Mouse (Mus musculus): ENCODE measurements at regions not wholly inside any gene's neighbourhood (a gene's known extent, or its start where the extent isn't known, plus 50 kb on each side); places are given as distances from the start of the nearest gene placed in this dataset.

GRCm38 (mm10) chr1:45575131-45575530 lies 72.0 kb upstream of the Col5a2 start:
- no peak for DNase-seq (ENCODE audit: low spot score)

- no peak for DNase-seq (ENCODE audit: low spot score)
Observed at GRCm38 (mm10) chr1:45580466-45580865, 77.4 kb upstream of the Col5a2 start.

GRCm38 (mm10) chr1:45587351-45588025 lies 84.4 kb upstream of the Col5a2 start:
- no peak for DNase-seq (ENCODE audit: low spot score)

GRCm38 (mm10) chr1:45597316-45597715 lies 94.2 kb upstream of the Col5a2 start:
- no peak for DNase-seq (ENCODE audit: low spot score)

- no peak for DNase-seq (ENCODE audit: low spot score)
Observed at GRCm38 (mm10) chr1:45599421-45599820, 96.3 kb upstream of the Col5a2 start.

- DNase-seq (ENCODE audit: low spot score), result no peak
Observed at GRCm38 (mm10) chr1:45600011-45600410, 96.9 kb upstream of the Col5a2 start.

GRCm38 (mm10) chr1:45605571-45605970 lies 102.5 kb upstream of the Col5a2 start:
- DNase-seq (ENCODE audit: low spot score), result no peak

GRCm38 (mm10) chr1:45608316-45608715 lies 105.2 kb upstream of the Col5a2 start:
- no peak for DNase-seq (ENCODE audit: low spot score)

- no peak for DNase-seq (ENCODE audit: low spot score)
Observed at GRCm38 (mm10) chr1:45619008-45619407, 115.9 kb upstream of the Col5a2 start.

GRCm38 (mm10) chr1:45625921-45626320 lies 122.8 kb upstream of the Col5a2 start:
- no peak for DNase-seq (ENCODE audit: low spot score)

- DNase-seq (ENCODE audit: low spot score), result no peak
Observed at GRCm38 (mm10) chr1:45626733-45627132, 123.7 kb upstream of the Col5a2 start.

GRCm38 (mm10) chr1:45627840-45628239 lies 124.8 kb upstream of the Col5a2 start:
- DNase-seq (ENCODE audit: low spot score), result no peak

GRCm38 (mm10) chr1:45647301-45647700 lies 144.2 kb upstream of the Col5a2 start:
- no peak for DNase-seq (ENCODE audit: low spot score)

- DNase-seq (ENCODE audit: low spot score), result no peak
Observed at GRCm38 (mm10) chr1:45653248-45653647, 141.7 kb upstream of the Wdr75 start.

- no peak for DNase-seq (ENCODE audit: low spot score)
Observed at GRCm38 (mm10) chr1:45663882-45664520, 131.0 kb upstream of the Wdr75 start.

GRCm38 (mm10) chr1:45672443-45673156 lies 122.4 kb upstream of the Wdr75 start:
- peak; percentile 47 for DNase-seq (ENCODE audit: low spot score)

- no peak for DNase-seq (ENCODE audit: low spot score)
Observed at GRCm38 (mm10) chr1:45675771-45676439, 119.1 kb upstream of the Wdr75 start.

GRCm38 (mm10) chr1:45679964-45680709 lies 114.8 kb upstream of the Wdr75 start:
- no peak for DNase-seq (ENCODE audit: low spot score)

- DNase-seq (ENCODE audit: low spot score), result no peak
Observed at GRCm38 (mm10) chr1:45700893-45701292, 94.1 kb upstream of the Wdr75 start.

- no peak for DNase-seq (ENCODE audit: low spot score)
Observed at GRCm38 (mm10) chr1:45701516-45701915, 93.5 kb upstream of the Wdr75 start.

- no peak for DNase-seq (ENCODE audit: low spot score)
Observed at GRCm38 (mm10) chr1:45723369-45723768, 71.6 kb upstream of the Wdr75 start.

GRCm38 (mm10) chr1:45732958-45733357 lies 62.0 kb upstream of the Wdr75 start:
- DNase-seq (ENCODE audit: low spot score), result no peak

All from layer of hippocampus, adult 9-10 months (tissue).